Mouse (Mus musculus) liver, postnatal 0 days (tissue): Measurements from ENCODE around the gene Capn9.
A peak's percentile ranks its signal among the peaks of the same experiment; 100 is the strongest.

Experiments
- CTCF ChIP-seq: sonication (generic); IDR thresholded peaks from 2 replicates; pipeline ENCODE4 v1.5.1; 2016; ENCODE audit warnings: antibody characterized with exemption, low read depth
- EP300 ChIP-seq: IDR thresholded peaks from 2 replicates; pipeline ENCODE4 v1.6.1; 2016; ENCODE audit warnings: antibody characterized with exemption, low read depth, mild to moderate bottlenecking

DNA sequence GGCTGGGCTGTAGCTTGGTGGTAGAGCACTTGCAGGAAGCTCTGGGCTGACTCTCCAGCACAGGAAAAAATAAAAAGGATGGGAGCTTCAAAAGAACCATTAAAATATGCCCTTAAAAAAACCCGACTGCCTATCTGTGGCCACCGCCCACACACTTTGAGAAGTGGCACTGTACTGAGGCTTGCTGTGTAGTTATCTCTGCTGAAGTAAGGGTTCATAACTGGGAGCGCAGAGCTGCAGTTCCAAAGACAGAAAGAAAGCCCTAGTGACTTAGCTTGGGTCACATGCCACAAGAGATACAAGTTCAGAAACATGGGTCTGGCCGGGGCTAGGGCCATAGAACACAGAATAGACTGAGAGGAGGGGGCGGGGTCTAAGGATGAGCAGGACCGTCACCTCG, 82.0 kb downstream of the Capn9 start:
- TF ChIP-seq CTCF: no peak
- TF ChIP-seq EP300: peak; percentile 72
